Mouse (Mus musculus) MEL (cell line): ENCODE measurements around the gene Cd86.

Source experiments
- CHD1 ChIP-seq: IDR thresholded peaks from 2 replicates; pipeline ENCODE4 v1.6.1; 2012; ENCODE audit warnings: low read depth, mild to moderate bottlenecking, inconsistent platforms, low read length, improper control_type of control experiment
- CHD2 ChIP-seq: IDR thresholded peaks from 2 replicates; pipeline ENCODE4 v1.6.1; 2011; ENCODE audit warnings: low read length, improper control_type of control experiment
- CTCF ChIP-seq, 3 experiments: IDR thresholded peaks in 2 of 3; conservative IDR thresholded peaks in 1 of 3; 2 replicates each; pipeline ENCODE4 v1.5.1; 2011 to 2012; ENCODE audit warnings: low read length in 3 of 3, low read depth in 2 of 3, mild to moderate bottlenecking in 2 of 3, improper control_type of control experiment in 1 of 3, inconsistent platforms in 1 of 3, mixed read lengths in 1 of 3, moderate library complexity in 1 of 3; ENCODE audit not compliant: control insufficient read depth in 1 of 3, insufficient read depth in 1 of 3, poor library complexity in 1 of 3, severe bottlenecking in 1 of 3
- ELF1 ChIP-seq: IDR thresholded peaks from 2 replicates; pipeline ENCODE4 v1.6.1; 2014; ENCODE audit warnings: low read depth, mild to moderate bottlenecking, inconsistent platforms, low read length, improper control_type of control experiment, moderate library complexity
- ETS1 ChIP-seq: IDR thresholded peaks from 2 replicates; pipeline ENCODE4 v1.6.1; 2012; ENCODE audit warnings: low read depth, mild to moderate bottlenecking, inconsistent platforms, low read length, improper control_type of control experiment, moderate library complexity
- GABPA ChIP-seq: IDR thresholded peaks from 2 replicates; pipeline ENCODE4 v1.6.1; 2012; ENCODE audit warnings: low read depth, mild to moderate bottlenecking, inconsistent platforms, low read length, improper control_type of control experiment, moderate library complexity
- GATA1 ChIP-seq: IDR thresholded peaks from 2 replicates; pipeline ENCODE4 v1.6.1; 2011; ENCODE audit warnings: low read depth, low read length, improper control_type of control experiment
- MAX ChIP-seq: IDR thresholded peaks from 2 replicates; pipeline ENCODE4 v1.6.1; 2011; ENCODE audit warnings: low read length, improper control_type of control experiment
- MEF2A ChIP-seq: IDR thresholded peaks from 2 replicates; pipeline ENCODE4 v1.6.1; 2014; ENCODE audit warnings: low read depth, mild to moderate bottlenecking, inconsistent platforms, low read length, improper control_type of control experiment; ENCODE audit not compliant: poor library complexity, insufficient replicate concordance, severe bottlenecking; ENCODE audit errors: extremely low read depth
- POLR2A ChIP-seq, 2 experiments: IDR thresholded peaks; 2 replicates each; pipeline ENCODE4 v1.6.1; 2011 to 2012; ENCODE audit warnings: low read length in 2 of 2, mild to moderate bottlenecking in 2 of 2, control low read depth in 1 of 2, improper control_type of control experiment in 1 of 2, low read depth in 1 of 2, moderate library complexity in 1 of 2; ENCODE audit not compliant: control insufficient read depth in 1 of 2, insufficient read depth in 1 of 2, poor library complexity in 1 of 2
- SIN3A ChIP-seq: IDR thresholded peaks from 2 replicates; pipeline ENCODE4 v1.6.1; 2012; ENCODE audit warnings: low read length, improper control_type of control experiment, inconsistent platforms
- TAL1 ChIP-seq: IDR thresholded peaks from 2 replicates; pipeline ENCODE4 v1.6.1; 2012; ENCODE audit warnings: mild to moderate bottlenecking, inconsistent platforms, low read length, moderate library complexity, mixed read lengths
- TBP ChIP-seq: IDR thresholded peaks from 2 replicates; pipeline ENCODE4 v1.8.0; 2011; ENCODE audit warnings: low read depth, low read length, improper control_type of control experiment
- TCF12 ChIP-seq: IDR thresholded peaks from 2 replicates; pipeline ENCODE4 v1.6.1; 2014; ENCODE audit warnings: low read depth, mild to moderate bottlenecking, inconsistent platforms, low read length, improper control_type of control experiment, moderate library complexity

DNA sequence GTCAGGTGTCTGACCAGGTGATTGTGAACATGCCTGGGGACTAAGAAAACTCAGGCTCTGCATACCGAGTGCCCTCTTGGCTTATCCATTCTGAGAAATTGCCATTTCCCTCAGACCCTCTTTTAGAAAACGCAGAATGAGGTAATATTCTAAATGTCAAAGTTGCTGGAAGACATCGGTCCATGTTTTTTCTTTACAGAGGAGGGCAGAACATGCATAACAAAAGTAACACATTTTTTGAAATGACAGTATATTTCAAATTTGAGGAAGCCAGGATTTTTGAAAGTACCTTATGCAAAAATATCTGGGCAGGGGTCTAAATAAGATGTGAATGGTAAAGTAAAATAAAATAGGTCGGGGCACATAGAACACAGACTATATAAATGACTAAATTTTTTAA lies 15.4 kb downstream of the Cd86 start:
- TF ChIP-seq MAX (no peak), MEF2A (no peak), CTCF (IDR thresholded peaks at IDR 0.05 in 2 of 3, conservative IDR thresholded peaks at IDR 0.05 in 1 of 3; ENCODE audit: control insufficient read depth in 1 of 3, insufficient read depth in 1 of 3, low read depth in 2 of 3, low read length in 3 of 3, poor library complexity in 1 of 3, severe bottlenecking in 1 of 3) (no peak), TAL1 (no peak), TBP (no peak), ETS1 (no peak), POLR2A (IDR thresholded peaks at IDR 0.05; ENCODE audit: control insufficient read depth in 1 of 2, insufficient read depth in 1 of 2, low read depth in 1 of 2, low read length in 2 of 2, poor library complexity in 1 of 2) (no peak), ELF1 (no peak), GABPA (no peak), CHD2 (no peak), GATA1 (no peak), TCF12 (no peak), CHD1 (no peak), SIN3A (no peak)
